Mouse (Mus musculus): ENCODE data around the gene Flrt1. TPM values are rescaled to one million over a fixed set of nuclear protein-coding genes. Genes with fewer than 3 reads are reported as not detected.

Gene Flrt1
- polyA plus RNA-seq (2015; fragmentation: Nextera tagmentation; extraction: Ambion mirVana) = 11.6 and 12.0 TPM in 2 replicates

- H3K27ac ChIP-seq (ENCODE audit: low read length) = no peak within 1 kb of the TSS
- no peak for ATAC-seq
- H3K4me3 ChIP-seq (ENCODE audit: low read depth, low read length) = no peak within 1 kb of the TSS
- H3K27me3 ChIP-seq (ENCODE audit: control insufficient read depth, insufficient read depth, low read depth, low read length) = peaks cover 3% of the 10 kb centered on the region; the same call in 1 of the 2 replicates
- no peak within 1 kb of the TSS for H3K4me2 ChIP-seq (ENCODE audit: low read length)
- peaks cover 31% of the 10 kb centered on the region for H3K4me1 ChIP-seq (ENCODE audit: control insufficient read depth, insufficient read depth, low read length)
- no peak within 1 kb of the TSS; the same call in 1 of the 2 replicates for H3K9ac ChIP-seq (ENCODE audit: low read depth, low read length)
- WGBS = 26% methylated on average over 9 of the region's 9 CpGs
- no peaks in the 10 kb centered on the region for H3K9me3 ChIP-seq (replicated peaks; ENCODE audit: control insufficient read depth, low read length, poor library complexity, severe bottlenecking)
- no peaks in the 10 kb centered on the region for H3K36me3 ChIP-seq (ENCODE audit: control insufficient read depth, insufficient read depth, low read length)
Observed at GRCm38 (mm10) chr19:7105544-7105943, at the start of gene Flrt1. Gene Flrt1 (minus strand): TSS chr19:7105729.

- ATAC-seq = peak; percentile 20; the same call in 1 of the 2 replicates
Observed at GRCm38 (mm10) chr19:7155196-7155595, 49.7 kb upstream of the Flrt1 start.

GRCm38 (mm10) chr19:7153232-7153631, 47.7 kb upstream of the Flrt1 start:
- H3K27ac ChIP-seq (ENCODE audit: low read length) = no peak overlapping the region
- no peaks in the 10 kb centered on the region; the same call in 1 of the 2 replicates for H3K27me3 ChIP-seq (ENCODE audit: control insufficient read depth, insufficient read depth, low read depth, low read length)
- H3K4me1 ChIP-seq (ENCODE audit: control insufficient read depth, insufficient read depth, low read length) = peaks cover 21% of the 10 kb centered on the region
- H3K4me3 ChIP-seq (ENCODE audit: low read depth, low read length) = no peak overlapping the region
- 24% methylated on average over 7 of the region's 7 CpGs for WGBS
- no peaks in the 10 kb centered on the region for H3K36me3 ChIP-seq (ENCODE audit: control insufficient read depth, insufficient read depth, low read length)
- no peaks in the 10 kb centered on the region for H3K9me3 ChIP-seq (replicated peaks; ENCODE audit: control insufficient read depth, low read length, poor library complexity, severe bottlenecking)
- H3K9ac ChIP-seq (ENCODE audit: low read depth, low read length) = no peak overlapping the region; the same call in 1 of the 2 replicates
- no peak overlapping the region for H3K4me2 ChIP-seq (ENCODE audit: low read length)
- ATAC-seq = no peak

More at GRCm38 (mm10) chr19:7155196-7155595, 49.7 kb upstream of the Flrt1 start:
- no peak overlapping the region for H3K27ac ChIP-seq (ENCODE audit: low read length)
- H3K9me3 ChIP-seq (replicated peaks; ENCODE audit: control insufficient read depth, low read length, poor library complexity, severe bottlenecking) = no peaks in the 10 kb centered on the region
- H3K9ac ChIP-seq (ENCODE audit: low read depth, low read length) = no peak overlapping the region
- peaks cover 22% of the 10 kb centered on the region for H3K4me1 ChIP-seq (ENCODE audit: control insufficient read depth, insufficient read depth, low read length)
- H3K36me3 ChIP-seq (ENCODE audit: control insufficient read depth, insufficient read depth, low read length) = no peaks in the 10 kb centered on the region
- 56% methylated on average over 6 of the region's 6 CpGs for WGBS
- H3K4me2 ChIP-seq (ENCODE audit: low read length) = no peak overlapping the region
- no peaks in the 10 kb centered on the region; the same call in 1 of the 2 replicates for H3K27me3 ChIP-seq (ENCODE audit: control insufficient read depth, insufficient read depth, low read depth, low read length)
- no peak overlapping the region for H3K4me3 ChIP-seq (ENCODE audit: low read depth, low read length)

DNA sequence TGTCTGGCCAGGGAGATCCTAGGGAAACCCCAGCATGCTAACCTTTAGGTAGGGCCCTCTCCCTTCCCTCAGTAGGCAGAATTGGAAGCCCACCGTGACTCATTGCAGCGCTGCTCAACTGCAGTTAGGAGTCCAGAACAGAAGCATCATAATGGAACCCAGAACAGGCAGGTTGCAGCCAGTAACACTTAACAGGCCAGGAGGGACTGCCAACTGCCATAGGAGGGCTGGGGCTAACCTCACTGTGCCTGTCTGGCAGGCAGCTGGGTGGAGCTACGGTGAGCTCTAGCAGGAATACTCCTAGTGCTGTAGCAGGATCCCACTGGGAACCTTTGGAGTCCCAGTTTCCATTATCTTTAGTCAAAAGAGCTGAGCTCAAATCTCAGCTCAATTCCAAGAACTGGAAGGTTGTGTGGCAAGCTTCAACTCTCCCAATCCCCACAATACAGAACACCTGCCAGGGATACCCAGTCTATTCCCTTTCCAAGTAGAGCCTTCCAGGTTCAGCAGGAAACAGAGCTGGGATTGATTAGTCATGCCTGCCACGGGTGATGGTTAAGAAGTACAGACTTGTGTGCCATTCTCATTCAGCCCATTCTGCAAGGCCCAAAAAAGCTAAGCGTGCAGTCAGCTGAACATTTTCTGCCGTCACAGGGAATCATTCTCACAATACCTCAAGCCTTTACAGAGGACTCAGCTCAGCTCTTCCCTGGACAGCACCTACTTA, 46.6 kb upstream of the Flrt1 start:
- Histone ChIP-seq H3K9ac (ENCODE audit: low read depth, low read length) (no peak overlapping the region), H3K4me1 (ENCODE audit: control insufficient read depth, insufficient read depth, low read length) (peaks cover 12% of the 10 kb centered on the region), H3K36me3 (ENCODE audit: control insufficient read depth, insufficient read depth, low read length) (no peaks in the 10 kb centered on the region), H3K27me3 (ENCODE audit: control insufficient read depth, insufficient read depth, low read depth, low read length) (no peaks in the 10 kb centered on the region), H3K4me3 (ENCODE audit: low read depth, low read length) (no peak overlapping the region), H3K9me3 (replicated peaks; ENCODE audit: control insufficient read depth, low read length, poor library complexity, severe bottlenecking) (no peaks in the 10 kb centered on the region), H3K4me2 (ENCODE audit: low read length) (no peak overlapping the region), H3K27ac (ENCODE audit: low read length) (0 out of 2 replicates have a peak overlapping the region, but pooled peaks have one; percentile 28)
- ATAC-seq = no peak
- WGBS = 70% methylated on average over 6 of the region's 6 CpGs

DNA sequence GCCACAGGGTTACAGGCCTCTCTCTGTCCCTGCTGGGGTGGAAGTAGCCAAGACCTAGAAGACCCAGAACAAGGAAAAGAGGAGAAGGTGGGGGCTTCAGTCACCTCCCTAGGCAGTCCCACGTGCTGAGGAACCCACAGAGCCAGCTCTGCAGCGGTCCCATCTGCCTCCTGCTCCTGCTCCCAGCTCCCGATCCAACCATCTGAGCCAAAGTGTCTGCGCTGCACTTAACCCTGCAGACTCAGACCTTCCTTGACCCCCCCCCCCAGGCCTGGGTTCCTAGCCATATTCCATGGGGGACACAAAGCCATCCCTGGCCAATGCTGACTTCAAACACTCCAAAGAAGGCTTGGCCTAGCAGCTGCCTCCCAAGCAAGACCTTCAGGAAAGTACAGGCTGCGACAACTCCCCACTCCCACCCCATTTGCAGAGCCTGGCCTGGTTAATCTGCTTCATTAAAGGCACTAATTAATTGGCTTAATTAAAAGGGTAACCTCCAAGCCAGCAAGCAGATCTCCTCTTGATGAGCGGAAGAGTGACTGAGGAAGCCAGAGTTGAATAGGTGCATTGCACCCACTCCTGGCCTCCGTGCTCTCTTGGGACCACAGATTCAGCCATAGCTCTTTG, 45.9 kb upstream of the Flrt1 start:
- Histone ChIP-seq H3K9ac (ENCODE audit: low read depth, low read length) (no peak overlapping the region), H3K36me3 (ENCODE audit: control insufficient read depth, insufficient read depth, low read length) (no peaks in the 10 kb centered on the region), H3K9me3 (replicated peaks; ENCODE audit: control insufficient read depth, low read length, poor library complexity, severe bottlenecking) (no peaks in the 10 kb centered on the region), H3K4me2 (ENCODE audit: low read length) (no peak overlapping the region), H3K4me3 (ENCODE audit: low read depth, low read length) (no peak overlapping the region), H3K27ac (ENCODE audit: low read length) (no peak overlapping the region), H3K4me1 (ENCODE audit: control insufficient read depth, insufficient read depth, low read length) (peaks cover 9% of the 10 kb centered on the region; the same call in 1 of the 2 replicates), H3K27me3 (ENCODE audit: control insufficient read depth, insufficient read depth, low read depth, low read length) (no peaks in the 10 kb centered on the region)
- no peak for ATAC-seq
- 75% methylated on average over 7 of the region's 7 CpGs for WGBS

DNA sequence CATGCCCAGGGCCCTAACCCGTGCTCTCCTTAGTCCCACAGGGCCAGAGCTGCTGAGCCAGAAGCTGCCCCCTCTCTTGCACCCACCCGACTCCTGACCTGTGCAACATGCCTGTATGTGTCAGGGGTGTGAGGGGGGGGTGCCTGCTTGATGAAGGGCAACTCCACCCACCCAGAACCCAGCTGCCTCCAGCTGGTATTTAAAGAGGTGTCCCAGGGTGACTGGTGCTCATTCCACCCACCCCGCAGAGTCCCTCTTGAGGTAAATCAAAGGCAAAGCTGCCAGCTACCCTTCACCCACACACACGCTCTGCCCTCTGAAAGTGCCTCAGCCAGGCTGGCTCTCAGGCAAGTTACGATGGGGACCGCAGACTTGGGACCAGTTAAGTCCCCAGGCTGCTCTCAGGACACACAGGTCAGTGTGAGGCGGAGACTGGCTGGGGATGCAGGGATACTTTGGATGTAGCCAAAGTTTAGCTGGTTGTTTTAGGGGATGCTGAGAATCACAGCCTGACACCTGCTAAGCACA, 43.7 kb upstream of the Flrt1 start:
- Histone ChIP-seq H3K36me3 (ENCODE audit: control insufficient read depth, insufficient read depth, low read length) (no peaks in the 10 kb centered on the region), H3K9ac (ENCODE audit: low read depth, low read length) (no peak overlapping the region), H3K4me3 (ENCODE audit: low read depth, low read length) (no peak overlapping the region), H3K4me2 (ENCODE audit: low read length) (no peak overlapping the region), H3K4me1 (ENCODE audit: control insufficient read depth, insufficient read depth, low read length) (peaks cover 10% of the 10 kb centered on the region; the same call in 1 of the 2 replicates), H3K9me3 (replicated peaks; ENCODE audit: control insufficient read depth, low read length, poor library complexity, severe bottlenecking) (no peaks in the 10 kb centered on the region), H3K27ac (ENCODE audit: low read length) (no peak overlapping the region), H3K27me3 (ENCODE audit: control insufficient read depth, insufficient read depth, low read depth, low read length) (no peaks in the 10 kb centered on the region; the same call in 1 of the 2 replicates)
- 59% methylated on average over 7 of the region's 7 CpGs for WGBS
- ATAC-seq = no peak

GRCm38 (mm10) chr19:7148541-7149085, 43.1 kb upstream of the Flrt1 start:
- no peak for ATAC-seq
- H3K4me1 ChIP-seq (ENCODE audit: control insufficient read depth, insufficient read depth, low read length) = peaks cover 16% of the 10 kb centered on the region
- no peak overlapping the region for H3K4me2 ChIP-seq (ENCODE audit: low read length)
- H3K4me3 ChIP-seq (ENCODE audit: low read depth, low read length) = no peak overlapping the region
- no peaks in the 10 kb centered on the region; the same call in 1 of the 2 replicates for H3K27me3 ChIP-seq (ENCODE audit: control insufficient read depth, insufficient read depth, low read depth, low read length)
- no peaks in the 10 kb centered on the region for H3K9me3 ChIP-seq (replicated peaks; ENCODE audit: control insufficient read depth, low read length, poor library complexity, severe bottlenecking)
- no peak overlapping the region for H3K27ac ChIP-seq (ENCODE audit: low read length)
- no peaks in the 10 kb centered on the region for H3K36me3 ChIP-seq (ENCODE audit: control insufficient read depth, insufficient read depth, low read length)
- WGBS = 54% methylated on average over 8 of the region's 8 CpGs
- no peak overlapping the region for H3K9ac ChIP-seq (ENCODE audit: low read depth, low read length)

GRCm38 (mm10) chr19:7148096-7148495, 42.6 kb upstream of the Flrt1 start:
- no peaks in the 10 kb centered on the region; the same call in 1 of the 2 replicates for H3K27me3 ChIP-seq (ENCODE audit: control insufficient read depth, insufficient read depth, low read depth, low read length)
- H3K9me3 ChIP-seq (replicated peaks; ENCODE audit: control insufficient read depth, low read length, poor library complexity, severe bottlenecking) = no peaks in the 10 kb centered on the region
- ATAC-seq = no peak
- 55% methylated on average over 4 of the region's 4 CpGs for WGBS
- H3K4me3 ChIP-seq (ENCODE audit: low read depth, low read length) = no peak overlapping the region
- H3K27ac ChIP-seq (ENCODE audit: low read length) = no peak overlapping the region
- H3K4me1 ChIP-seq (ENCODE audit: control insufficient read depth, insufficient read depth, low read length) = peaks cover 17% of the 10 kb centered on the region
- H3K4me2 ChIP-seq (ENCODE audit: low read length) = no peak overlapping the region
- no peaks in the 10 kb centered on the region for H3K36me3 ChIP-seq (ENCODE audit: control insufficient read depth, insufficient read depth, low read length)
- H3K9ac ChIP-seq (ENCODE audit: low read depth, low read length) = no peak overlapping the region

Measured in midbrain, embryonic 16.5 days (tissue).